Mouse (Mus musculus) brain, embryonic 14.5 days (tissue): Measurements from ENCODE around the gene Bank1.

Source experiments
- CTCF ChIP-seq: fragments of 200-500 bp; IDR thresholded peaks from 2 replicates; pipeline ENCODE4 v1.5.1; 2012; ENCODE audit warnings: inconsistent platforms, mild to moderate bottlenecking, moderate library complexity, borderline replicate concordance; ENCODE audit not compliant: insufficient read depth, insufficient read length; ENCODE audit errors: extremely low read depth
- POLR2A ChIP-seq: fragments of 200-500 bp; IDR thresholded peaks from 2 replicates; pipeline ENCODE4 v1.6.1; 2012; ENCODE audit warnings: mild to moderate bottlenecking, inconsistent platforms, borderline replicate concordance; ENCODE audit not compliant: poor library complexity, insufficient read depth, insufficient read length, severe bottlenecking; ENCODE audit errors: extremely low read depth

GRCm38 (mm10) chr3:136287883-136288282, 38.0 kb downstream of the Bank1 start:
- no peak for TF ChIP-seq POLR2A
- no peak for TF ChIP-seq CTCF
